In the genomic region with DNA sequence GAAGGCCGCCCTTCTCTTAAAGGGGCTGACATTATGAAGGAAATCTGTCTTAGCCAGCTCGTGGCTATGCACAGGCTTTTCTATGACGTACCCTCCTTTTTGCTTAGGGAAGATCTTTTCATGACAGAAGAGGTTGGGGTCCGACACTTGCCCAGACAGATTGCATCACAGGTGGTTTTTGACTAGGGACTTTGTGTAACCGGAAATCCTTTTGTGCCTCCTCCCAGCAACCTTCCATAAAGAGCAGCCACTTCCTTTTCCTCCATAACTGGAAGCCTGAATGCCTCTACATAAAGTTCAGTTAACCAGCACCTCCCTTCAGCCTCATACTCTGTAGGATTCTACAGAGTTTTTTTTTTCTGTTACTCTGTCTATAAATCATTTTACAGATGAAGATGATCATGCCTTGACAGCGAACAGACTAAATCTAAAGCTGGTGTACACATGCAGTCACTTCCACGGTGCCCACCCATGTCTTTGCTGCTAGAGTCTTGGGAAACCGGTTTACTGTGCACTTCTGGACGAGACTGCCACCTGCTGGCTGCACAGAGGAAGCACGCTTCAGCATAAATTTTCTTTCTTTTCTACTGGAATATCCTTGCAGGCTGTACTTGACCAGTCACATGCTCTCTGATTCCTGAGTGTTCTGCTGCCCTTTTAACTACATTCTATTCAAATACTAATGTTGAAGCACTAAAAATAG, we compare ENCODE assay signal across 9 mouse cellular contexts. TPM values are rescaled to one million over a fixed set of nuclear protein-coding genes. Genes with fewer than 3 reads are reported as not detected.
A peak's percentile ranks its signal among the peaks of the same experiment; 100 is the strongest.
DNase-seq lines count a peak whose midpoint lies in the region; ATAC-seq and TF ChIP-seq lines count a peak whose summit lies in the region.
"Had no signal": no experiment of that assay in that cellular context is flagged by ENCODE, and none has a peak within 500 bp of the region (broad histone marks: within the 10 kb centered on the region; RNA-seq: fewer than 3 reads in every experiment).

No protein-coding gene starts in this region.

- H3K27ac ChIP-seq in cerebellum, adult 2 months (ENCODE audit: insufficient read depth, low read length), result no peak overlapping the region
- no peak overlapping the region for H3K27ac ChIP-seq in forebrain, embryonic 16.5 days (ENCODE audit: low read length)
- no peak overlapping the region for H3K27ac ChIP-seq in liver, embryonic 11.5 days (ENCODE audit: low read depth, low read length)
- H3K27ac ChIP-seq: heart, embryonic 15.5 days had no signal

- H3K27me3 ChIP-seq in cerebellum, adult 2 months (ENCODE audit: control insufficient read depth, insufficient read depth, low read length), result no peaks in the 10 kb centered on the region
- H3K27me3 ChIP-seq in forebrain, embryonic 16.5 days (replicated peaks; ENCODE audit: control insufficient read depth, insufficient read depth, low read length), result no peaks in the 10 kb centered on the region
- no peaks in the 10 kb centered on the region for H3K27me3 ChIP-seq in liver, embryonic 11.5 days (replicated peaks; ENCODE audit: control insufficient read depth, insufficient read depth, low read length)
- H3K27me3 ChIP-seq: heart, embryonic 15.5 days had no signal

- H3K4me3 ChIP-seq in cerebellum, adult 2 months (replicated peaks; ENCODE audit: insufficient read depth, low read depth, low read length), result no peak overlapping the region
- no peak overlapping the region for H3K4me3 ChIP-seq in forebrain, embryonic 16.5 days (replicated peaks; ENCODE audit: low read length)
- no peak overlapping the region for H3K4me3 ChIP-seq in liver, embryonic 11.5 days (ENCODE audit: low read depth, low read length)
- H3K4me3 ChIP-seq: heart, embryonic 15.5 days had no signal

- H3K9me3 ChIP-seq in forebrain, embryonic 16.5 days (ENCODE audit: control insufficient read depth, low read length), result no peaks in the 10 kb centered on the region
- no peaks in the 10 kb centered on the region for H3K9me3 ChIP-seq in liver, embryonic 11.5 days (ENCODE audit: control insufficient read depth, low read length)
- H3K9me3 ChIP-seq: heart, embryonic 15.5 days had no signal

- no peak for TF ChIP-seq POLR2A in cerebellum, adult 2 months (IDR thresholded peaks at IDR 0.05; ENCODE audit: borderline replicate concordance, insufficient read depth, low read length)

- ATAC-seq in forebrain, embryonic 16.5 days, result peak; percentile 73
- ATAC-seq in liver, embryonic 11.5 days (replicated peaks; ENCODE audit: low FRiP score), result no peak

- no peak overlapping the region for H3K4me2 ChIP-seq in forebrain, embryonic 16.5 days (ENCODE audit: low read length)
- no peak overlapping the region for H3K4me2 ChIP-seq in liver, embryonic 11.5 days
- H3K4me2 ChIP-seq: heart, embryonic 15.5 days had no signal

- H3K9ac ChIP-seq in forebrain, embryonic 16.5 days (replicated peaks; ENCODE audit: low read depth, low read length), result no peak overlapping the region
- H3K9ac ChIP-seq in liver, embryonic 11.5 days (ENCODE audit: low read depth, low read length), result no peak overlapping the region
- H3K9ac ChIP-seq: heart, embryonic 15.5 days had no signal

- 36% methylated on average over 10 of the region's 10 CpGs for WGBS in cerebellum, adult 2 months
- 36% methylated on average over 10 of the region's 10 CpGs for WGBS in forebrain, embryonic 16.5 days
- 27% methylated on average over 10 of the region's 10 CpGs for WGBS in liver, embryonic 11.5 days

- peak; percentile 87 for TF ChIP-seq CTCF in cerebellum, adult 2 months (IDR thresholded peaks at IDR 0.05; ENCODE audit: borderline replicate concordance, insufficient read depth, low read depth, low read length)

- peak; percentile 23 for DNase-seq in 3134 (ENCODE audit: extremely low read depth, insufficient read length, low spot score)
- peak; percentile 41 to 51 for DNase-seq in CD8-positive naive resting alpha-beta T cell, adult 2 months (ENCODE audit: low read depth in 2 of 2, low spot score in 2 of 2)
- peak; percentile 29 to 34 for DNase-seq in cerebellum, adult 2 months
- peak; percentile 62 for DNase-seq in kidney, adult 11 months
- peak; percentile 45 for DNase-seq in liver, embryonic 11.5 days (ENCODE audit: low spot score)
- DNase-seq in naive thymus-derived CD4-positive, alpha-beta T cell, adult 2 months (ENCODE audit: low read depth), result peak; percentile 76
- DNase-seq in thymus, postnatal 25 days, result peak; percentile 61

- no peaks in the 10 kb centered on the region for H3K36me3 ChIP-seq in forebrain, embryonic 16.5 days (ENCODE audit: control insufficient read depth, insufficient read depth)
- H3K36me3 ChIP-seq in liver, embryonic 11.5 days (ENCODE audit: control insufficient read depth, insufficient read depth, low read length), result no peaks in the 10 kb centered on the region
- H3K36me3 ChIP-seq: heart, embryonic 15.5 days had no signal

- peaks cover 5% of the 10 kb centered on the region; the same call in 1 of the 2 replicates for H3K4me1 ChIP-seq in cerebellum, adult 2 months (ENCODE audit: control insufficient read depth, insufficient read depth, low read length)
- H3K4me1 ChIP-seq in forebrain, embryonic 16.5 days (replicated peaks; ENCODE audit: control insufficient read depth, insufficient read depth, low read length), result no peaks in the 10 kb centered on the region
- H3K4me1 ChIP-seq in liver, embryonic 11.5 days (replicated peaks; ENCODE audit: control insufficient read depth, insufficient read depth, low read length), result no peaks in the 10 kb centered on the region

RNA-seq across cellular contexts. Expression of gene Tmem53, which starts 33.1 kb away (rescaled TPM):
- polyA plus RNA-seq in cerebellum, adult 2 months (2012; rRNA removed), result 7.0 and 7.6 TPM in 2 replicates
- polyA plus RNA-seq in forebrain, embryonic 16.5 days (2015; fragmentation: Nextera tagmentation; extraction: Ambion mirVana), result 5.3 and 6.2 TPM in 2 replicates
- 3.1 and 4.9 TPM in 2 replicates for polyA plus RNA-seq in liver, embryonic 11.5 days (2014; fragmentation: Nextera tagmentation; extraction: Ambion mirVana)

RNA-seq across cellular contexts. Expression of gene Armh1, which starts 33.3 kb away (rescaled TPM):
- polyA plus RNA-seq in cerebellum, adult 2 months (2012; rRNA removed), result 0.52 and 0.67 TPM in 2 replicates
- 0.65 and 0.68 TPM in 2 replicates for polyA plus RNA-seq in forebrain, embryonic 16.5 days (2015; fragmentation: Nextera tagmentation; extraction: Ambion mirVana)
- not detected in 2 replicates for polyA plus RNA-seq in liver, embryonic 11.5 days (2014; fragmentation: Nextera tagmentation; extraction: Ambion mirVana)

RNA-seq across cellular contexts. Expression of gene Kif2c, which starts 36.2 kb away (rescaled TPM):
- polyA plus RNA-seq in cerebellum, adult 2 months (2012; rRNA removed), result 0.05 and 0.16 TPM in 2 replicates
- polyA plus RNA-seq in forebrain, embryonic 16.5 days (2015; fragmentation: Nextera tagmentation; extraction: Ambion mirVana), result 27.2 and 33.2 TPM in 2 replicates
- polyA plus RNA-seq in liver, embryonic 11.5 days (2014; fragmentation: Nextera tagmentation; extraction: Ambion mirVana), result 57.3 and 68.0 TPM in 2 replicates

Comparison
In these comparisons a context has a peak if more than half of its experiments do, and no peak if none do; other contexts are left out.
1. DNase-seq: peak in every context shown above with its lines; median percentile 76 in naive thymus-derived CD4-positive, alpha-beta T cell, adult 2 months; 62 in kidney, adult 11 months; 61 in thymus, postnatal 25 days; 46 in CD8-positive naive resting alpha-beta T cell, adult 2 months; 45 in liver, embryonic 11.5 days; 32 in cerebellum, adult 2 months; 23 in 3134.
2. RNA of gene Kif2c, which starts 36.2 kb away (polyA plus RNA-seq): 57.3 to 68.0 TPM in liver, embryonic 11.5 days and 27.2 to 33.2 TPM in forebrain, embryonic 16.5 days; 0.05 to 0.16 TPM in cerebellum, adult 2 months; every median in the first group is over 10 times any median in the second.